Mouse (Mus musculus) heart, postnatal 25 days (tissue): ENCODE data around the gene Arpin. TPM values are rescaled to one million over a fixed set of nuclear protein-coding genes. Genes with fewer than 3 reads are reported as not detected.

Source experiments
- DNase-seq: peaks from one replicate; pipeline ENCODE4 v3.0.0; 2022; ENCODE audit warnings: low spot score
- intact Hi-C: fragments of 180-260 bp; cut with DNase I; formaldehyde crosslinking; loops from one replicate; pipeline ENCODE4 v1.15.1; 2025
- microRNA-seq: library from miRNA; unstranded; fragments of <30 nt; microRNA quantifications from one replicate; pipeline ENCODE4 v1.2.0, GENCODE M21; 2022
- total RNA-seq, 2 experiments: library from RNA; stranded (reverse); gene quantifications; 2 replicates each; pipeline ENCODE4 v1.2.3; 2021

Arpin gene
- total RNA-seq, 2 experiments from 2014 or later: 11.4 to 11.7 TPM

DNA sequence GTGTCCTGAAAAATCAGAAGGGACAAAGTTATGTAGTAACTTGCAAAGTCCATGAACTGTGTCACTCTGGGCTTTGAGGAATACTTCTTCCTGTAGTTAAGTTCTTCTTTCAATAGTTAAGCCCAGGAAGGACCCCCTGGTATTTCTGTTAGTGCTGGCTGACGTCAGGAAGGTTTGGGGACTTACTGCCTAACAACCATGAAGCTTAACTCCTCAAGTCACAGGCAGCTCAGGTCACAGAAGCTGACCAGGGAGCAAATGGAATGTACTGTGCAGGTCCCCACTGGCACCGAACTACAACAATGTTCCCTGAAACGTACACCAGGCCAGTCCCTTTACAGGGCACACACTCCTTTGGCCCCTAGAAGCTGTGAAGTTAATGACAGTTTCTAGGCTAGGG is 39.9 kb downstream of the Arpin start:
- DNase-seq: no peak

DNA sequence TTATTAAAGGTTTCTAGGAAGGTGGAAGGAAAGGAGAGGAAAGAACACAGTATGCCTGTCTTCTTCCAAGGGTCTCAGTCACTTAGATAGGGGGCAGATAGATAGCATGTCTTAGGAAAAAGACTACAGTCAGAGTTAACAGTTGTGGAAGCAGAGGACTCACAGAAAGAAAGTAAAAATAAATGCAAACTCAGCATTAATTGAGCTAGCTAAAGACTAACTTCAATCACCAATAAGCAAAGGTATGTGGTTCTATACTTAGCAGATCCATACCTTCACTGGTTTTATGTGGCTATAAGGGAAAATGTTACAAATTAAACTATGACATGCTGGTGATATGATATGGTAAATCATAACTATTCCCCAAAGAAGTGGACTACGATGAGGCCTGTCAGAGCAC is 40.4 kb downstream of the Arpin start:
- DNase-seq: no peak
- intact Hi-C loops: no loop called here

More for the DNA sequence above, 39.9 kb downstream of the Arpin start:
- intact Hi-C loops: no loop called here

DNA sequence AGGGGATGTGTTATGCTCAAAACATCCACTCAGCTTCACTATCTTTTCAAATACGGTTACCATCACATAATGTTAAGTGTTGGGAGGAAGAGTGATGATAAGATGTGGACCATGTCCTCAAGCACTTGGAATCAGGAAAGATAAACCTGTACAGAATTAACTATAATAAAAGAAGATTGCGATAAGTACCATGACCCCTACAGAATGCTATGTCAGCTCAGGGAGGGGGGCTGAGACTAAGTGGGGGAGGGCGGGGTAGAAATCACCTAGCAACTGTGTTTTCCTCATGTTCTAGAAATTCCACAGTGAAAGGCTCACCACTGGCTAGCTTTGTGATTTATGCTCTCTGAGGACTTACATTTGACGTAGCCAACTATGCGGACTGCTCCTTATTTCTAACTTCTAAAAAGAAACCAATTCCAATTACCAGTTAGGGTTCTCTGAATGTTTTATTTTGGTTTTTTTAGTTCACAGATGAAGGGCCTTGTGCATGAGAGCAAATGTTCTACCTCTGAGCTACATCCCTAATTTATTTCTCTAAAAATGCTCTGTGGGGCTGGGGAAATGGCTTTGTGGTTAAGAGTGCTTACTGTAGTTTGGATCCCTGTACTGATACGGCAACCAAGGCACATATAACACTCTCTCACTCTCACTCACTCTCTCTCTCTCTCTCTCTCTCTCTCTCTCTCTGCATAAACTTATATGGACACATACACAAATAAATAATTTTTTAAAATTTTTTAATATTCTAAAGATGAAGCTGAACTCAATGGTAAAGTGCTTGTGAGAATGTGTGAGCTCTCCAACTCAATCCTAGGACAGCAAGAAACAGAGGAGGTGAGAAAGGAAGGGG is 42.4 kb downstream of the Arpin start:
- no peak for DNase-seq
- intact Hi-C loops: no loop called here

DNA sequence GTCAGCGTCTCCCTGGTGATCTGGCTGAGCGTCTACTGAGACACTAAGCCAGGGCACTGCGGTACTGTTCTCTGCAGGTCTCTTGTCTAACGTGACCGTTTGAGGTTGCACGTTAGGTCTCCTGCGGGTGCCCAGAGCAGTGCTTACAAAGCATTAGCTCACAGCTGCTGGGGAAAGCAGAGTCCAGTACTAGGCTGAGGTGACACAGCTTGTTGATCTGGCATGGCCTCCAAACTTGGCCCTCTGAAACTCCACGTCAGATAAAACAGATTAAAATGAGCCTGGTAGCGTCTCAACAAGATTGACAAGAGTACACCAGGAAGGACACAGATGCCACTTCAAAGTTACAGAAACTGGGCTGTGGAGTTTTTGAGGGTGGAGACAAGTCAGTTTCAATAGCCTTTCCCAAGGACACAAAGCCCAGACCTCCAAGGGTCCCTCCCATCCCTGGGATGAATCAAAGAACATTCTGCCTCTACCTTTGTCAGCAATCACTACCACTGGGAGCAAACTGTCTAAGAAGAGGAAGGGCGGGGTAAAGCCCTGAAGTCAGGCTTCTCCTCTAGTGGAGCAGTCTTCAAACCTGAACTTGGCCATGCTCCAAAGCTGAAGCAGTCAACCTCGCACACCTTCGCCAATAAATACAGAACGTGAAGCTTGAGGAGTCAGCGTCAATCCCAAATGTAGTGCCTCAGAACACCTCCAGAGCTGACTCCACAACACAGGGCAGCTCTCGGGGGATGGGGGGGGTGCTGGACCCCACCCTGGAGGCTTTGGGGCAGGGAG is 44.5 kb downstream of the Arpin start:
- no peak for DNase-seq
- intact Hi-C loops: no loop called here

DNA sequence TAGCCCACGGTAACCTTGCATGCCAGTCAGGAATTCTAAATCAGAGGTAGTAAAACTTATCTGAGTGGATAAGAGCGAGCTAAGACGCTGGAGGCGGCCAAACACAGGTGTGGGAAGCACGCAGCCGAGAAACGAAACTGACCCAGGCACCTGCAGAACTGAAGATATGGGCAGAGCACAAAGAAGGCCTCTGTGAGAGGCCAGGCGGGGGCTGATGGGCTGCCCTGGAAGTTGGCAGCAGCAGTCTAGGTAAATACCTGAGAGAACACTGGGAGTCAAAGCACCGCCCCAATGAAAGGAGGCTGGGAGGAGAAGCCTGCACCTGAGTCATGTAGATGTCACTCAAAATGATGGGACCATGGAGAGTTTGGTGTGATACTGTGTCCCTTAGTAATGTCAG is 46.6 kb downstream of the Arpin start:
- intact Hi-C loops: no loop called here
- no peak for DNase-seq

DNA sequence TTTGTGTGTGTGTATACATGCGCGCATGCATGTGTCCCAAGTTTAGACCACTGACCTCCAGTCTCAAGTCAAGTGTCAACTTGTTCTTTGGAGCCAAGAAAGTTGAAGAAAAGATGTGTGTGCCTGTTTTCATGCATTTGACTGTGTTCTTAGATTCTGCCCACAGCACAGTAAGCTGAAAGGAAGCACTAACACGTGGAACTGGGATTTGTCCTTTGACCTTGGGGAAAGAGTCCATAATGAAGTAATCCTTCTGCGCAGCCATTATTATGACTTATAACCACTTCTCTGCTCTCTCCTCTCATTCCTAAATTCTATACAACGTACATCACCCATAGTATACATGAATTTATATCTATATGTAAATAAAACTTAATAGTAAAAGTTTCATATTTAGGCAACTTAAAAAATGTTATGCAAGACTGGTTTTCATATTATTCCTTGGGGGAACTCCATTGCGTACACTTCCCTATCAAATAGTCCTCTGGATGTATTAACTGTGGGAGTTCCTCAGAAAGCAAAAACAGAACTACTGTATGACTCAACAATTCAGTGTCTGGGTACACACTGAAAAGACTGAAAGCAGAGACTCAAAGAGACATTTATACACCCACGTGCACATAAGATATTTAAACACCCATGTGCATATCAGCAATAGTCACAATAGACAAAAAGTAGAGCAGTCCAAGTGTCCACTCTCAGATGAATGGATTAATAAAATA is 51.4 kb downstream of the Arpin start:
- DNase-seq: no peak
- intact Hi-C loops: no loop called here

DNA sequence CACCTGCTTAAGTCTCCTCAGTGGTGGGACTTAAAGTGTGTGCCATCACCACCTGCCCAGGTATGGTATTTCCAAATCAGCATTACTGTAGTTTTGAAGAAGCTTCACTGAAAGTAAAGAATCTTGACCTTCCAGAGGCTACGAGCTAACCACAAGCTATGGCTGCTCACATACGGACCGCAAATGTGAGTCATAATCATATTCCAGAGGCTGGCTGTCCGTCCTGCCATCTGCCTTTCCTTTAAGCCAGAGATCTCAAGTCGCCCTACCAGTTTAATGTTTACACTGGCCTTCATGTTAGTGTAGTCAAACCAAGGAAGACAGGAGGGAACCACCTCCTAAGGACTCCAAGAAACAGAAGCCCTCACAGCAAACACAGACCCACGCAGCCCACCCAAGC is 53.3 kb downstream of the Arpin start:
- intact Hi-C loops: no loop called here
- DNase-seq: no peak

DNA sequence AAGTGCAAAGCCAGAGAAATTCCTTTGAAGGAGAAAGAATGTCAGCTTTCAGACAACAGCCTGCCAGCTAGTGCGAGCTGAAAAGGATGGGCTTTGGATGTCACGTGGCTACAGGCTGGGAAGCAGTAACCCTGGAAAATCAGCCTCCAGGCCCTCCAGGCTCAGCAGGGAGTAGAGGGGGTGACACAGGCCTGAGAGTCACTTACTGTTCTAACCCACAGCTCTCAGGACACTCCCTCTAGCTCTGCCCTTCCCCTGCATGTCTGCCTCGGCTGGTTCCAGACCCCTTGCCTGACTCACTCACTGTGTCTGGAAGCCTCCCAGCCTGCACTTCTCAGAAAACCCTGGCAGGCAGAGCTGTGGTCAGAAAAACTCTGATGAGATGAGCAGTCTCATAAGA is 54.2 kb downstream of the Arpin start:
- DNase-seq: peak; percentile 45
- intact Hi-C loops: no loop called here

DNA sequence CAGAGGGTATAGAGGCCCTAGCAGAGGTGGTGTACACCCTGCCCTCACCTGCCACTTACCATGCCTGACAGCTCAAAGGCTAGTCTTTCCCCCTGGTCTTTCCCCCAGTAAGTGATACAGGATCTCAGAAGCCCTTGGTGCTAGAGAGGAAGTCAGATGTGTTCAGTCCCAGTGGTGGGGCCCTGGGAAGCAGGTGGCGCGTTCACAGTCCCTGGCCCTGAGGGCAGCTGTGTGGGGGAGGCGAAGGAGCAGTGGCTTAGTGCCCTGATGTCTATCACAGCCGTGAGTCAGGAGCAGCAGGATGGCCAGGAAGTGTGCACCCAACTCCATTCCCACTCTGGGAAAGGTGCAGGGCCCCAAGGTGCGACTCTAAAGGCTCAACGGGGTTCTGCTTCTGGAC is 55.1 kb downstream of the Arpin start:
- intact Hi-C loops: no loop called here
- DNase-seq: no peak

DNA sequence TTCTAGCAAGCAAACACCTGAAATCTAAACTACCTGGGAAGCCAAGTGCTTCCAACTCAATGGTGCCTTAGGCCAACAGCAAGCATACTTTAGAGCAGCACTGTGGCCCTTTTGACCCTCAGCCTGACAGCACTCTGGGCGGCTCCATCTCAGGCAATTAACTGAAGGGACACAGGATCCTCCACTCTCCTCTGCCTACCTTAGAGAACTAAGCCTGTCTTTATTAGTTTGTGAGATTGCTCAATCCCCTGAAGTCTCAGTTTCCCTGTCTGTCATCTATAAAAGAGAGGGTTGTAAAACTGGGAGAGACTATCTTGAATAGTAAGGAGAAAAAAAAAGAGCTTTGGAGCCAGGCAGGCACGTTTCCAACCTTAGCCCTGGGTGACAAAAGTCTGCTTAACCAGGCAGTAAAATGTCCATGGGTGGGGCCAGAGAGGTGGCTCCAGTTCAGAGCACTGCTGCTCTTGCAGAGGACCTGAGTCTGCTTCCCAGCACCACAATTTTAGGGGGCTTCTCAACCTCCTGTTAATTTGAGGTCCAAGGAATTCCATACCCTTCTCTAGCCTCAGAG is 56.6 kb downstream of the Arpin start:
- intact Hi-C loops: no loop called here
- DNase-seq: no peak

Small RNAs within 50 kb of the gene (microRNA-seq; reads per million reads assigned to microRNA genes)
- not detected for gene Gm24541

Other genes starting within 250 kb of the Arpin start
- gene Kif7, start 219.6 kb downstream of the Arpin start, total RNA-seq: 1 to 10 TPM; 1.7 to 1.8 TPM
- 10 to 100 TPM in 1 of 2 experiments, 1 to 10 TPM in 1; 5.2 to 10.6 TPM for gene Plin1, start 202.5 kb downstream of the Arpin start, total RNA-seq
- 10 to 100 TPM; 13.2 to 15.2 TPM for gene Pex11a, start 192.2 kb downstream of the Arpin start, total RNA-seq
- under 1 TPM in 1 of 2 experiments, not detected in 1; 0.21 TPM for gene Wdr93, start 192.2 kb downstream of the Arpin start, total RNA-seq
- not detected for gene Mesp1, start 141.6 kb downstream of the Arpin start, total RNA-seq
- gene Mesp2, start 124.6 kb downstream of the Arpin start, total RNA-seq: under 1 TPM in 1 of 2 experiments, not detected in 1; 0.17 TPM
- 10 to 100 TPM; 13.7 to 17.4 TPM for gene Anpep, start 74.3 kb downstream of the Arpin start, total RNA-seq
- gene Ap3s2, start 14.7 kb downstream of the Arpin start, total RNA-seq: 10 to 100 TPM; 19.2 to 21.5 TPM
- gene Zfp710, start 89.5 kb upstream of the Arpin start, total RNA-seq: 10 to 100 TPM; 27.7 to 29.9 TPM
- gene Idh2, start 180.0 kb upstream of the Arpin start, total RNA-seq: 1,000 to 10,000 TPM; 1,585 to 1,668 TPM